Mouse (Mus musculus) erythroblast, embryonic 14.5 days (primary cell): ENCODE results near the gene Tmem135.

ENCODE experiments used
- GATA1 ChIP-seq: IDR thresholded peaks from 2 replicates; pipeline ENCODE4 v1.6.1; 2012; ENCODE audit warnings: low read length, inconsistent platforms, mixed read lengths
- TAL1 ChIP-seq: IDR thresholded peaks from 3 replicates; pipeline ENCODE4 v1.6.1; 2012; ENCODE audit warnings: low read length, inconsistent platforms, mixed read lengths

DNA sequence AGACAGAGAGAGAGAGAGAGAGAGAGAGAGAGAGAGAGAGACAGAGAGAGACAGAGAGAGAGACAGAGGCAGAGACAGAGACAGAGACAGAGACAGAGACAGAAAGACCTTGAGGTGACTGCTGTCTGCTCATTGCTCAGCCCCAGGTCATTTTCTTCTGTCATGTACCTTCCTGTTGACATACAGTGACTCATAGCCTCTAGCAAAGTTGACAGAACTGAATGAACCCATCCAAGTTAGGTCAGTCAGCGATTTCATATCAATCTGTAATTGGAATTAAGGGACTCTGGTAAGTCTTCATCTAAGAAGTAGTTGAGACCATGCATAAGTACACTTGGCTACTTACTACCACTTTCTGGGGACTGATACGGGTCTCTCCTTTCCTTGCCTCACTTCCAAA lies 27.2 kb upstream of the Tmem135 start:
- TF ChIP-seq TAL1 (no peak), GATA1 (no peak)
